Mouse (Mus musculus): ENCODE results near the gene Man1a2.

Gene Man1a2

GRCm38 (mm10) chr3:100685087-100685762, at the start of gene Man1a2:
TSS of gene Man1a2 (minus strand) at chr3:100685503.
- peak; percentile 93 for DNase-seq

DNA sequence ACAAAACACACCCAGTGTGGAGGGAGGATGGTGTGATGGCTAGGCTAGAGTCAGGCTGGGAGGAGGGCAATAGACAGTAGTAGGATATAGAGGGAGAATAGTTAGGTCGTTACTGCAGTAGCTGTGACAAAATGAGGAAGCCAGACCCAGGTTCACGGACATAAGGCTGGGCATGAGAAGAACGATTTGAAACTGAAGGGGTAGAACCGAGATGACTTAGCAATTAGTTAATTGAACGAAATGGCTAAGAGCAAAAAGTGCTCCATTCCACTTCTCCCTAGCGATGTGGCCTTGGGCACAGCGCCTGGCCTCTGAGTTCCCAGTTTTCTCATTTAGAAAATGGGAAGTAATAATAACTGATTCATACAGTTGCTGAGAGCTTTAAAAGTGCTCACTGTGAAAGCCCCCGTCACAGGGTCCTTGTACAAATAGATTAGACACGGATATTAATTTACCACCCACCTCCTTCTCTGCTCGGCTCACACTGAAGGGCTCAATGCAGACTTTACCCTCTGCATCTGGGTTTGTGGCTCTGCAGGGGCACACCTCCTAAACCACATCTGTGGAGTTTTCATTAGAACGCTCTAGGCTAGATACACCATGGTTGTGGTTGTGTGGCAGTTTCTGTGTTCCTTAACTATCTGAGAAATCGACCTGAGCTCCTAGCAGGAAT, 49.3 kb upstream of the Man1a2 start:
- no peak for DNase-seq

- DNase-seq = no peak
These were observed 46.6 kb upstream of the Man1a2 start for GRCm38 (mm10) chr3:100731896-100732295.

- no peak for DNase-seq
These were observed 46.0 kb upstream of the Man1a2 start for GRCm38 (mm10) chr3:100731347-100731746.

DNA sequence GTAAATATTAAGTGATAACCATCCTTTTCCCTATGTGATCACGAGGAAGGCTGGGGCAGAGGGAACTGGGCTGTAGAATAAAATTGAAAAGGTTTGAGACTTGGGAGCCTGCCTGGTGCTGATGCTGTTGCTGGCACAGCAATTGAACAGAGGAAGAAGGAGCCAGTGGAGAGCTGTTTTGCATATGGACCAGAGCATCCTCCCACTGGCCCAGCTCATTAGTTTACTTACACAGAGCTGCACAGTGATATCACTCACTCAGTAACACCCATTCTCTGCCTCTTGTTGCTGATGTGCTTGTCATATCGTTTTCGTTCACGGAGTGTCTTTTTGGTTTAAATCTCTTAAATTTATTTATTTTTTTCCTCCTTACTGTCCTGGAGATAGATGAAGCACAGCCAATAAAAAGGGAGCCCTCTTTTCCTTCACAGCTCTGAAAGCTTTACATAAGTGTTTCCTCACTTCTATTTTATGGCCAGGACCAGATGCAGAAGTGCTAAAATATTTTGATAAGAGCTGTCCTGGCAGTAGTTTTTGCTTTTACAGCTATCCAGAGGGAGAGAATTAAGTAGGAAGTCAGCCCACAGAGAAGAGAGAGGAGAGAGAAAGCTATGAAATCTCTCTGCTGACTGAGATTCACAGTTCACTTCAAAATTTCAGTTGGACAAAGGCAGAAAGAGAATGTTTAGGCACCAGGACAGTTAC, 42.9 kb upstream of the Man1a2 start:
- no peak for DNase-seq

- peak; percentile 20 for DNase-seq
These were observed 40.8 kb upstream of the Man1a2 start for GRCm38 (mm10) chr3:100725960-100726674.

DNA sequence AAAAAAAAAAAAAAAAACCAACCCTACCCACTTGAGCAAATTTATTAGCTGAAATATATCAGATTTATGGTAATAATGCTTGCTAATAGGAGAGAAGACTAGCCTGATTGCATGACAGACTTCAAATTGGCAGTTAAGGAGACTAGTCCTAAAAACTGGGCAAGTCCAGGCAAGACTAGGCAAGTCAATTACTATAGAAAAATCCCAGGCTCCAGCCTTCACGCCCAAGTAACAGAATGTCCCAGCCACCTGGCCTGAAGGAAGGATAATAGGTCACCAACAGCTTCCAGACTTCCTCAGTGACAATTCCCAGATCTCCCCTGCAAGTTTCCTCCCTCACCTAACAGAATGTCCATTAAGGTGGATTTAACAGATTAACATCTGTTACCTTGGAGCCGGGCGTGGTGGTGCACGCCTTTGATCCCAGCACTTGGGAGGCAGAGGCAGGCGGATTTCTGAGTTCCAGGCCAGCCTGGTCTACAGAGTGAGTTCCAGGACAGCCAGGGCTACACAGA, 35.5 kb upstream of the Man1a2 start:
- DNase-seq = no peak

DNA sequence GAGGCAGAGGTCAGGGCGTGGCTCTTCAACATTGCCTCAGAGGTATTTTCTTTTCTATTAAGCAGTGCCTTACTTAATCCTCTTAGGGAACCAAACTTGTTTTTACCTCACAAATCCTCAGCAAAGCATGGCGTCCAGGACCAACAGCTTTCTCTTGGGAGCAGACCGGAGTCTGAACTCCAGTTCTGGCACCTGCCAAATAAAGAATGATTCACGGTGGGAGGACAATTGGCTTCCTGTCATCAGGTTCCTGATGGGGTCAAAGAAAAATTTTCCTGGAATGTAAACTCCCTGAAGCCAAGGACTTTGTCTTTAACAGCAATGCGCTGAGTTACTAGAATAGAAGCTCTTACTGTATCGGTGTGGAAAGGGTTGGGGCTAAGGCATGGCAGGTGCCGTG, 30.9 kb upstream of the Man1a2 start:
- DNase-seq = no peak

DNA sequence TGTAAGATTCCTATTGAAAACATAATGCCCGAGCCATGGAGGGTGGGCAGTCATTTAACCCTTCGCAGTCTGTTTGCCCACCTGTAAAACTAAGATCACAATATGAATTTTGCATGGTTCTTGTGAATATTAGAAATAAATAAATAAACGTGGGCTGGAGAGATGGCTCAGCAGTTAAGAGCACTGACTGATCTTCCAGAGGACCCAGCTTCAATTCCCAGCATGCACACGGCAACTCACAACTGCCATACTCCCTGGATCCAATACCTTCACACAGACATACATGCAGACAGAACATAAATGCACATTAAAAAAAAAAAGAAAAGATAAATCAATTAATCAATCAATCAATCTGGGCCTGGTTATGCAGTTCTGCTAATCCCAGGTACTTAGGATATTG, 30.1 kb upstream of the Man1a2 start:
- DNase-seq = no peak

DNA sequence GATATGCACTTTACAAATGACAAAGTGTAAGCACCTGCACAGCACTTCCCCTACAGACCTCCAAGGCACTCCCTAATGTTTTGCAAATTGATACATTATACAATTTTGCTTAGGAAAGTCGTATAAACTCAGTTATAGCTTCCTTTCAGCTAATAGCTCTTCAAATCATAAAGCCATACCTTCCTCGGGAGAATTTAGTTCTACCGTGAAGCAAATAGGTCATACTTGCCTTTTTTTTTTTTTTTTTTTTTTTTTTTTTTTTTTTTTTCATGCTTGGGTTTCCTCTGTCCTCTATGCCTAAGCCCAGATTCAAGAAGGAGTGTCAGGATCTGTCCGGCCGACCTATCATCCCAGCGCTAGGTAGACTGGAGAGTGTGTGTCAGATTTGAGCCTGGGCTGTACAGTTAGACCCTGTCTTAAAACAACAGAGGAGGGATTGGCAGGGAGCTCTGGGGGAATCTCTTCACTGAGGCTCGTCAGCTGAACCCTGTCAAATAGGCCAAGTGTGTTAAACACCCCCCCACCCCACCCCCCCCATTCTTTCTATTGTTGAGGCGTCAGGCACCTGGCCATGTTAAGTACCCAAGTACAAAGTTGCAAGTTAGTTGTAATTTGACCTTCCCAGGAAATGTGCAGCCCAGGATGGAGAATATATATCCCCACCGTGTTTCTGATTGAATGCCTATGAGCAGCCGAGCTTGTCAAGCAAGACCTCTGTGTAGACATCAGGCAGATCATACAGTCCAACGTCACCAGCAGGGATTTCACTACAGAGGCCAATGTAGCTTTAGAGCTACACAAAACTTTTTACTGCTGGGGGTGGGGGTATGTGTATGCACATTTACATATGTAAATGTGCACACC, 28.1 kb upstream of the Man1a2 start:
- no peak for DNase-seq

- no peak for DNase-seq
These were observed 26.8 kb upstream of the Man1a2 start for GRCm38 (mm10) chr3:100712140-100712539.

DNA sequence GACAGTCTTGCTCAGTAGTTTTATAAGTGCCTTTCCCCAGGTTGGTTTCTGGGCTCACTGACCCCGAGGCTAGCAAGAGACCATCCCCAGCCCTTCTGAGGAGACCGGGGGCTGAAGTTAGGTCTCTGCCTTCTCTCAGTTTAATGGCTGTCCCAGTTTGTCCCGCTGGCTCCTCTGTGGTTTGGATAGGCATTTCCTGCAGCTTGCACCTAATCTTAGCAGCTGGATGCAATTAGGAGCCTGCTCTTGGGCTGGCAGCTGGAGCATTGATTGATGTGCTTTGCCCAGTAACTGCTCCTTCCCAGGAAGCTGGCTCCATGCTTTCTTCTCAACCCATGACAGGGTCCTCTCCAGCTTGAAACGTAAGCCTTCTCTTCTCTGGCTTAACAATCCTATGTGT, 26.2 kb upstream of the Man1a2 start:
- no peak for DNase-seq

- no peak for DNase-seq
These were observed 21.8 kb upstream of the Man1a2 start for GRCm38 (mm10) chr3:100707117-100707516.

GRCm38 (mm10) chr3:100705128-100705667, 19.9 kb upstream of the Man1a2 start:
- DNase-seq = no peak

GRCm38 (mm10) chr3:100703847-100704644, 18.7 kb upstream of the Man1a2 start:
- no peak for DNase-seq

DNA sequence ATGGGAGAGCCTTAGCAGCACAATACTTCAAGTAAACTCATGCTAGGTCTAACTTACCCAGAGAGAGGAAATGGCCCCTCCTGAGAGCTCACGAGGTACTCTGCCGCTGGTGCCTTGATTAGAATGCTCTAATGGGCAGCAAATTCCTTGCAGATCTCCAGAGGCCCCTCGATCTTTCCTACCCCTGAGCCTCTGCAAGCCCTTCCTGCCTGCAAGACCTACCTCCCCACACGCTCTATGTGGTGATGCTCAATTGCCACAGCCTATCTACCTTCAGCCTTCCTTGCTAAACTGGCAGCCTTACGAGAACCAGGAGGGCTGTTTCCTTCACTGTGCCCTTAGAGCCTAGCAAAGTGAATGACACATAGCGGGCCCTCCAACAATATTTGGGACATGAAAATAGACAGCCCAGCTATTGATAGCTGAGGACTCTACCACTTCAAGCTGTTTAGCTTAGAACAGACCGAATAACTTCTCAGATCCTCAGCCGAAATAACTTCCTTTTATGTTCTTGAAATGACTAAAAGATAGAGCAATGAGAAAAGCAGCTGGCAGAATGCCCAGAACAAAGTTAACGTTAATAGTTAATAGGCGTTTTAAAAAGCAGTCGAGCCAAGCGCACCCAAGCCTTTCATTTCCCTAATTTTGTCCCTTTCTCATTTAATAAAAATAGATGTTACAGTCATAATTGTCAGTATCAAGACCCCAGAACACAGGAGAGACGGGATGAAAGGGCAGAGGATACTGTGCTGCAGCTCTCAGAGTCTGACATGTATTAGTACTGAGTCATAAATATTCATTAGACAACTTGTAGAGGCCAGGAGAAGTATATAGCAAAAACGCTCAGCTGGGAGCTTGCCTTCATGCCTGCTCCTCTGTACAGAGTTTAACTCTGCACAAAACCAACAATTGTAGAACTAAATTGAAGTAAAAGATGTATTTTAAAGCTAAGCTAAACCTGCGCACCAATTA, 17.9 kb upstream of the Man1a2 start:
- DNase-seq = no peak

DNA sequence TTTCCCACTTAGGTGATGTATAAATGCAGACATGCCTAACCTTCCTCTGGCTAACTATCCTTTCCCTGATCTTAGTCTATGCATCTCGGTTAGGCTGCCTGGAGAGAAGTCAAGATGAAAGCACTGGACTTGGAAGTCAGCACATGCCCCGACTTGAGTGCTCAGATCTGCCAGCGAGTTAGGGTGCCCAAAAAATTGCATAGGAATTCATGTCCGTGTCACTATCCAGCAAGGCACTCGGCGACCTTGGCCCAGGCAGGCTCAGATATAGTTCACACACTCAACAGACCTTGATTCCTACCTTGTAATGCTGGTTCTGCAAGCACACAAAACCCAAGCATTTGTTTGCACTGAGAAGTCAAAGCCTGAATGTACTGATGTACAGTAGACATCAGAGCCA, 3.4 kb upstream of the Man1a2 start:
- no peak for DNase-seq

DNA sequence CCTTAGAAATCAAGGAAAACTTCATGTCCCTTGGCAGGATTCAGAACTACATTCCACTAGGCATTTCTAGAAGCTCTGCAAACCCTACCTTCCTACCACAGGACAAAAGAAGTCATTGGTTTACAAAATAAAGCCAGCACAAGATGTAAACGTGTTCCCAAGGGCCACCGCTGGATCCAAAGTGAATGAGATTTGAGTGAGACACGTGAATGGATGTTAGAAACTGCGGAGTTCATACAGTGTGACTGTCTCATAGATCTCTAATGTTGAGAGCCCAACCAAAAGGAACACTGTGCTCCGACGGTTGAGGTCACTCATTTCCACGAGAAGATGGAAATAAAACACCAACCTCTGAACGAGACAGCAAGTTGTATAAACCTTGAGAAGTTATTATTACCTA, 1.5 kb upstream of the Man1a2 start:
- no peak for DNase-seq

- DNase-seq = peak; percentile 76
These were observed 564 bp upstream of the Man1a2 start for GRCm38 (mm10) chr3:100685763-100686370.

Measured in liver (tissue).